Mouse (Mus musculus) right cerebral cortex, postnatal 14 days (tissue): Measurements from ENCODE around the gene Gja10.

ENCODE experiments used
- DNase-seq: peaks from one replicate; pipeline ENCODE4 v3.0.0; 2022

Gja10 gene

DNA sequence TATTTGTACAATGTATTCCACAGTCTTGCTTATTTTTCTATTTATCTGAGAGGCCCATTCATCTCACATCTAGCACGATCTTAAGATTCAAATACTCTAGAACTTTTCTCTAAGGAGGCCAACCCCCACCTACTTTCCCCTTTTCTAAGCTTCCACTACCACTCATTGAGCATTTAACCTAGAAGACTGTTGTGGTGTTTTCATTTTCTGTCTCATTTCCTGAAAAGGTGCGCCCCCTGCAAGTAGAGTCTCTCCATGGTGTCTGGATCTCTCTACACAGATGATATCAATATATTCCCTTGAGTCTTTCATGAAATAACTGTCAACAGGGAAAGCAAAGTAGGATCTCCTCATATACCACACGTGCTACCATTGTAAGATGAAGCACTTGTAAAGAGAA is at the start of gene Gja10:
TSS of gene Gja10 (minus strand) at position 101 of the 400 bp plus-strand sequence.
- DNase-seq, result no peak

DNA sequence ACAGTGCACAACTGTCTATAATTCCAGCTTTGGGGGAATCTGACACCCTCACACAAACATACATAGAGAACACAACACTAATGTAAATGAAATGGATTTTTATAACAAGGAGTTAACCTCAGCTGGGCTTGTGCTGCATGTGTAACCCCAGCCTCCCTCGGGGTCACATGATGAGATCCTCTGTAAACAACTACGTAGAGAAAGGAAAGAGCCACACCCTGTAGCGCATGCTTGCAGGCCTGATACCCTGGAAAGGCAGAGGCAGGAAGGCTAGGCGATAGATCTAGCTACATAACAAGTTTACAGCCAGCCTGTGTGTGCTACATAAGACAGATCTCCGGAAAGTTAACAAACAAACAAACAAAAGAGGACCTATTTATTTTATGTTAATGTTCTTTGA is 49.1 kb upstream of the Gja10 start:
- no peak for DNase-seq

DNA sequence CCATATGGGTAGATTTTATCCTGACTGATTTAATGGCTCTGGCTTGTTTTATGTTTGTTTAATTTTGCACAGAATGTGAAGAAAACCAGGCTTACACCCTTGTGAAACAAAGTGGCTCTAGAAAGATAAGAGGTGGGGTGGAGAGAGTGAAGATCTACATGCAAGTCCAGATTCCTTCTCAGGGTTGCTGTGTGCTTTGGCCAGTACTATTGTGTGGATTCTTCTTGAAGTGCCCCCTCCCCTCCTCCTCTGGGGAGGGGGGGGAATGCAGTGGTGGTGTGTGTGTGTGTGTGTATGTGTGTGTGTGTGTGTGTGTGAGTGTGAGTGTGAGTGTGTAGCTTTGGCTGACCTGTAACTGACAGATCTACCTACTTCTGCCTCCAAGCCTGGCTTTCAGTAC is 19.1 kb upstream of the Gja10 start:
- no peak for DNase-seq

DNA sequence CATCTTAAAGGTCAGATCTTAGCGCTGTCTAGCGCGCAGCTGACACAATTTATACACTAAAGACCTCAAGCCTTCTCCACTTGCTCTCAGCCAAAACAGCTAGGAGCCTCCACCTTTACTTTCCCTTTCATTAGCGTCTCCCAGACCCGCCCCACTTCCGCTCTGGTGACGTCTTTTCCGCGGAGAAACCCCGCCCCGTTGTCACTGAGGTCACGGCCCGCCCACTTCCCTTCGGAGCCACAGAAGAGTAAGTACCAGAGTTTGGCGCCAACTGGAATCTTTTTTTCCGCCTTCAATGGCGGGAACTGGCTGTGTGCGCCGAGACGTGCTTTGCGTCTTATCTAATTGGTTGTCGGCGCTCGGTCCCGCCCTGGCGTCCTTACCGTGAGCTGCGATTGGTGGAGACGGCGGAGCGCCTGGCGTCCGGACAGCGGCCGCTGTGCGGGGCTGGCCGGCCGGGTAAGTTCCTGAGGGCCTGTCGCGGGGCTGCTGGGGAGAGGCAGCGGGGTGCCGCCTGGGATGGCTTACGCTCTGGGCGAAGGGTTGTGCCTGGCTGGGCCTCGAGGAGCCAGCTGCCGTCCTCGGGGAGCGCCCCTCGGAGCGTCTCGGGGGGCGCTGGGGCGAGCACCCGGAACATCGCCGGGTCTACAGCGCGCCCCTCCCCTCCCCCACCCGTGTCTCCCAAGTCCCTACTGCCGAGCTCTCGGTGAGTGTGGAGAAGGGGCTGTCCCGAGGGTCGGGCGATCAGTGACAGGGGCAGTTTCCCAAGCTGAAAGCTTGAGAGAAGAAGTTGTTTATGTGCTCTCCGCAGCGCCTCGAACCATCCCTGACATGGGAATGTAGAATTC is 12.7 kb upstream of the Gja10 start, which contains the start of gene Casp8ap2:
TSS of gene Casp8ap2 (plus strand) at position 418 of the 848 bp plus-strand sequence.
- peak; percentile 96 for DNase-seq

DNA sequence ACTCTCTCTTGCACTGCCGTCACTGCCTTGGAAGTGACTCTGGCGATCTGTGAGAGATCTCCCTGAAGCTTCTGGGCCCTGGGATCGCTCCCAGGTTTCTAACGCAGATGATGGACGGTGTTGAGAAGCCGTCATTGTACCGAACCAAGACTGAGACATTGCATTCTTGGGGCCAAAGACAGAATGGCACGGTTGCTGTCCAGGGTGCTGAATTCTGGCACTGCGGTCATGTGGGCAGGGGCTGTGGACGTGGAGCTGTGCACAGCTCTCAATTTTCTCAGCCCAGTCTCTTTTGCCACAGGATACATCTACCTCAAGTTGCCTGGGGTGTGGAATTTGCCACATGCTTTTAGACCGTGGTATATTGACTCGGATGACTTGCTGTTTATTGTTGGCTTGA is 1.4 kb downstream of the Gja10 start:
- peak; percentile 21 for DNase-seq

DNA sequence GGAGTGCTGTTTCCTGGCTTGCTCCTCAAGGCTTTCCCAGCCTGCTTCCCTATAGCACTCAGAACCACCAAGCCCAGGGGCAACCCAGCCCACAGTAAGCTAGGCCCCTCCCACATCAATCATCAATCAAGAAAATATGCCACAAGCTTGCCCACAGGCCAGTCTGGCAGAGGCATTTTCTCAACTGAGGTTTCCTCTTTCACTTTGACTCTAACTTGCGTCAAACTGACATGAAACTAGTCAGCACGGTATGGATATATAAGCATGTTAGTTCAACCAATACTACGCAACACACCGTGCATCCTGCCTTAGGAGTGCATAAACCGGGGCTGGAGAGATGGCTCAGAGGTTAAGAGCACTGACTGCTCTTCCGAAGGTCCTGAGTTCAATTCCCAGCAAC is 14.3 kb downstream of the Gja10 start:
- no peak for DNase-seq

DNA sequence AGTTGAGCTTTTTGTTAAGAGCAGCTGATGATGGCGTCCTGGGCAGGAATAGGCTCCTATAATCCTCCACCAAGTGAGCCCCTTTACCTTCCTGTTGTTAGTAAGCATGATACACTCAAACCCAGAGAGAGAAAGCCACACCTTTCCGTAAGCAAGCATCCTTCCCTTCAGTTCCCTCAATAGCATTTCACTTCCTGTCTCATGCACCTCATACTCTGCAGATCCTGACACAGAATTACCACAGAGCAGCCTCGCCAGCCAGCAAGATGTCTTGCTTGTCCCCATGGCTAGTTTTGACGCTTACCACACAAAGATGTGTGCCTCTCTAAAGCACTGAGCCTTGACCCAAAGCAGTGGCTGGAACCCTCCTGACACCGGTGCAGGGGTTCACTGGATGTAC is 15.0 kb downstream of the Gja10 start:
- no peak for DNase-seq

DNA sequence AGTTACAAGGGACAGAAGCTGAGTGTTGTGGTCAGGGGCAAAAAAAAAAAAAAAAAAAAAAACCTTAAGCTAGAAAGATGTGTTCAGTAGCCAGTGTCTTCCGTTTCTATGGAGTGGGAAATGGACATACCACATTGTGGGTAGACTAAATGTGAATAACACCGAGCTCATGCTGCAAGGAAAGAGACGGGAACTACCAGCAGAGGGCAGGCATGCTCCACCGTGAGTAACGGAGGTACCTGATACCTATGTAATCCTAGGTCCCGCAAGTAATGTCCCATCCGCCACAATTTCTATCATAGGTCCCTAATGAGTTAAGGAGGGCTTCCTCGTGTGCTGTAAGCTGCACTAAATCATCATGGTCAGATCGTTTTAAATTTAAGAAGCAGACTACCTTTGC is 16.0 kb downstream of the Gja10 start:
- DNase-seq, result peak; percentile 60

DNA sequence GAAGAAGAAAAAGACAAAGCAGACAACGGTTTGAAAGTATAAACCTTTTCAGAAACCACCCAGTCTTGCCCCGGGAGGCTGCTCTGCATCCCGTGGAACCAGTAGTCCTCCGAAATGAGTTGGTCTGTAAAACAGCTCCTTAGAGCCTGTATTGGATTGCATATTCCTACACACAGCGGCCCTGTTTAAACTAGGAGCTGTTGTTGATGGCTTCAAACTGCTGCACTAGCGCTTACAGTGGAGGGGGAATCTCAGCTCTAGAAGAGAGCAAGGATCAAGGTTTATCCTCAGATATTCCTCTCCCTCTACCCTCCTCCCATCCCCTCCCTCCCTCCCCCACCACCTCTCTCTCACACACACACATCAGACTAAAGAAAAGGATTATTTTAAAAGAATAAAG is 18.4 kb downstream of the Gja10 start:
- DNase-seq, result no peak

DNA sequence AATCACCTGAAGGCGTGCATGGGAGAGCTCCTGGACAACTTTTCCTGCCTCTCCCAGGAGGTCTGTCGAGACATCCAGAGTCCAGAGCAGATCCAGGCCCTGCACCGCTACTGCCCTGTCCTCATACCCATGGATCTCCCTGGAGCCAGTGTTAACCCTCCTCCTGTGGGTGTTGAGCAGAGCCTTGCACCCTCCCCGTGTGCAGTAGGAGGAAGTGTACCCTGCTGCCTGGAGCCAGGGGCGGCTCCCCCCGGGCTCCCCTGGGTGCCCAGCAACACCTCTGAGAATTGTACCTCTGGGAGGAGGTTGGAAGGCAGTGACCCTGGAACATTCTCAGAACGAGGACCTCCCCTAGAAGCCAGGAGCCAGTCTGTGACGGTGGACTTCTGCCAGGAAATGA is 22.7 kb downstream of the Gja10 start:
- no peak for DNase-seq

DNA sequence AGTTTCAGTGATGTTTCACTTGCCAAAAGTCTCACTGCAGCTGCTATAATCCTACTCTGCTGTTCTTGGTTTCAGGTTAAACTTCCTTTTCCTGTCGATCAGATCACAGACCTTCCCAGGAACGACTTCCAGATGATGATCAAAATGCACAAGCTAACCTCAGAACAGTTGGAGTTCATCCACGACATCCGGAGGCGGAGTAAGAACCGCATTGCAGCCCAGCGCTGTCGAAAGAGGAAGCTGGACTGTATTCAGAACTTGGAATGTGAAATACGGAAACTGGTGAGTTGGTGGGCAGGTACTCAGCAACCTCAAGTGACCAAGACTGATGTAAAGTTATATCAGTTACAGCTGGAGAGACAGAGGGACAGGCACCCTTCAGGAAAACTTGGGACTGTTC is 27.4 kb downstream of the Gja10 start:
- DNase-seq, result no peak

DNA sequence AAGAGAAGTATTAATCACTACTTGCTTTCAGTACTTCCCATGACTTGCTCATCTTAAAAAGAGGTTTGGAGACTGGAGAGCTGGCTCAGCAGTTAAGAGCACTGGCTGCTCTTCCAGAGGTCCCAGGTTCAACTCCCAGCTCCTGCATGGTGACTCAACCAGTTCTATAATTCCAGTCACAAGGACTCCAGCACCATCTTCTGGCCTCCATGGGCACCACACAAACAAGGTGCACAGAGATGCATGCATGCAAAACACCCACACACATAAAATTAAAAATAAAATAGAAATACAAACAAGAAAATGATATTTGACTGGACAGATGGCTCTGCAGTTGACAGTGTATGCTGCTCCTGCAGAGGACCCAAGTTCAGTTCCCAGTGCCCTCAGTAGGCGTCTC is 28.0 kb downstream of the Gja10 start:
- DNase-seq, result no peak

DNA sequence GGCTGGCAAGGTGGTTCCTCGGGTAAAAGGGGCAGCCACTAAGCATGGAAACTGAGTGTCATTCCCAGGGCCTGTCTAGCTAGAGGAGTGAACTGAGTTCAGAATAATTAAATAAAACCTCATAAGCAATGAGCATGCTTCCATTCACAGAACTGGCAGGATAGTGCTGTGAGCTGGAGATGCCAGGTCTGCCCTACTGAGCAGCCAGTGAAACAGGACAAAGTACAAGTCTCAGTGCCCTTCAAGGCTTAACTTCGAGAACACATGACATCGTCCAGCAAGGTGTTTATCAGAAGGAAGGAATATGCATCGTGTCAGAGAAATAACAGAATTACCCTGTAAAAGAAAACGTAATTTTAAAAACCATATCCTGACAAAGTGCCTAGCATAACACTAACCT is 29.0 kb downstream of the Gja10 start:
- DNase-seq, result no peak

DNA sequence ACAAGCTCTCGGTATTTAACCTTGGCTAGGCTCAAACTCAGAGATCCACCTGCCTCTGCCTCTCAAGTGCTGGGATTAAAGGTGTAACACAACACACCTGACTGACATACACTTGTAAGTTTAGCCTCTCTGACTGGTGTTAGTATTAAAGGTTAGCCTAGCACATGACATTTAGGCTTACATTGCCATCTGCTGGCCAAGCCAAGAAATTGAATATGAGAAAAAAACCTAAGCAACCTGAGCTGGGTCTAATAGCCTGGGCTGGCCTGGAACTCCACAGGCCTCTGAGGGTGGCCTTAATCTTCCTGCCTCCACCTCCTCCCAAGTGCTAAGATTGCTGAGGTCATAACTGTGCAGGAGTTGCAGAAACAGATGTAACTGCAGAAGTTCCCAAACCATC is 30.4 kb downstream of the Gja10 start:
- DNase-seq, result no peak

DNA sequence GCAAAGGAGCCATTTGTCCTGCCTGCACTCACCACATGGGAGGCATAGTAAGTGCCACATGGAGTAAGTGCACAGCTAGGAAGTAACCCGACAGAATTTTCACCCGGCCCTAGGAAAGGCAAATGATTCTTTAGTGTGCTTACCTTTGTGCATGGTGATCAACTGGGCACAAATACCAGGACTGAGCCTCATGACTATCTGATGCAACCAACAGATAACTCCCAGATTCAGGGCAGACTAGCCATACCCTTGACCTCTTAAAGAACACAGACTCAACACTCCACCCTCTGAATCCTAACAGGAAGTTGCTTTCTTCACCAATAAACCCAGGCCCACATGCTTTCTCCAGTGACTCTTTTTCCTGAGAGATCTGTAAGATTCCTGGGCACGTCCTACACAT is 31.1 kb downstream of the Gja10 start:
- no peak for DNase-seq

DNA sequence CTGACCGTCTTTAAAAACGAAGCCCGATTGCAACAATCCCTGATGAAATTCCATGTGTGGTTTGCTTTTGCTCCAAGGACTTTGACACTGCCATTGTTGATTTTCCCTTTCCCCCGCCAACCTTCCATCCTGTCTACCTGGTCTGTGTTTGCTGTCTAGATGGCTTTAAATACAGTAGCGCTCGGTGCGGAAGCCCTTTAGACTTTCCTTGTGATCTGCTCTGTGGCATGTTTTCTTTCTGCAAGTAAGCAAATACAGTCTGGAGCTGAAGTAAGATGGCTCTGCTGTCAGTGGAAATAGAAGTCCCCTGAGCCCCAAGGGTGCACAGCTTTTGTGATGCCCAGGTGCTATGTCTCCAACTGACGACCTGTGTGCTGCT is 31.6 kb downstream of the Gja10 start:
- DNase-seq, result no peak

DNA sequence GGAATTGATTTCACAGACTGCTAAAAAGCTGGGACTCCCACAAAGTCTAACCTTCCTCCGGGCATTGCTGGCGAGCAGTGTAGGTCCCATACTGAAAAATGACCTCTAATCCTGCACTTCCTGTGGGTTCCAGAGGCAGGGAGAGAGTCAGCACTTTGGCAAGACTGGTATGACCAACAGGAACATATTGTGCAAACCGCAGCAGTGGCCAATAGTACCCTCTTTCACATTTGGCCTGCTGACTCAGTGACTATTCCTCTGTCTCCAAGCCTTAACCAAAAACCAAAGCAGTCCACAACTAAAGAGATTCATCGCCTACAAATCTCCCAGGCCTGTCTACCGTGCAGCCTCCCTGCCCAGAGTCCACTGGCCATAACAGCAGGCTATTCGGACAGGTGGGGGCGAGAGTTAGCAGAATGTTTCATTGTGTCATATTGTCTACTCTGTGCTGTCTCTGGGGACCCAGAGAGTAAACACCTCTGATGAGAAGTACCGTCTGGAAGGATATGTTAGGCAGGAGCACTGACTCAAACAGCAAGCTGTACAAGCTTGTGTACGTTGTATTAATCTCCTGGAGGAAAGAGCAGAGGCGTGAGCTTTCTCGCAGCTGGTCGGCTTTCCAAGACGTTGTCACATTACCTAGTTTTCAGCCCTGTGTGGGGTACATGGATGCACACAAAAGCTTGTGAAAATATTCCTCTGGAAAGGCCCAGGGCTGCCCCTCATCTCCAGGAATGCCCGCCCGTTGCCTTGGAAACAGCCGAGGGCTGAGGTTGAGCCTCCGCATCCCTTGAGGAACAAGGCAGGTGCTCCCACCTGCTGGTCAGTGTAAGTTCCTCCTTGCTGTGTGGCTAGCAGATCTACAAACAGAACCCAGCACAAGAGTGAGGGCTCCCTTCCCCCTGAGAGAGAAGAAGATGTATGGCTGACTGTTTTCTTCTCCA is 32.3 kb downstream of the Gja10 start:
- DNase-seq, result peak; percentile 52

DNA sequence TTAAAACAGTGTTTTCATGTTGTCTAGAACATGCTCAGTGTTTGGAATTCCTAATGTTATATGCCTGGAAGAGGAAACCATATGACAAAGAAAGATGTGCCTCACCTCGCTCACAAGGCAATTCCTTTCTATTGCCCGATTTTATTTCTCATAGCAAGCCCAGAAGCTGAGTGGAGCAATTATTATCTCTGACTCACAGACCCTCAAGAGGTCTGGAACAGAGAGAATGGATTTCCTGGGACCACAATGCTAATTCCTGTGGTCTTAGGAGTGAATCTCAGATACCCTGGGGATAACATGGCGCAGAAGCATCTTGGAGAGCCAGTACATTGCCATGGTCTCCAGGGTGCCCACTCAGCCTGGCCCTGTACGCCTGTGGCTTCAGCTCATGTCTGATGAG is 33.5 kb downstream of the Gja10 start:
- DNase-seq, result no peak

DNA sequence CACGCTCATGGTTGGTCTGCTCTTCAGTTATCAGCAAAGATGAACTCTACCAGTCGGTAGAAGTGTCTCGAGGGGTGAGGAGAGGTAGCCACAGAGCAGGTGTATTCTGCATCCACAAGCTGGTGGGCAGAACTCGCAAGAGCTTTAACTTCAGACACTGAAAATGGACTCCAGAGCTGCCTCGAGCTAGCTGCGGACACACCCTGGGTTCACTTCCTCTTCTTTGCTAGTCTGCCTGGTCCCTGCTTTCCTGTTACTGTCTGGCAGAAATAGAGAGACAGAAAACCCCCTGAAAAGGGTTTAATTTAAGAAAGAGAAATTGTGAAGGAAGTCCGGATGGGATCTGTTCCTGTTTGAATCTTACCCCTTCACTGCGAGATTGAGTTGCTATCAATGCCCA is 37.6 kb downstream of the Gja10 start:
- no peak for DNase-seq

DNA sequence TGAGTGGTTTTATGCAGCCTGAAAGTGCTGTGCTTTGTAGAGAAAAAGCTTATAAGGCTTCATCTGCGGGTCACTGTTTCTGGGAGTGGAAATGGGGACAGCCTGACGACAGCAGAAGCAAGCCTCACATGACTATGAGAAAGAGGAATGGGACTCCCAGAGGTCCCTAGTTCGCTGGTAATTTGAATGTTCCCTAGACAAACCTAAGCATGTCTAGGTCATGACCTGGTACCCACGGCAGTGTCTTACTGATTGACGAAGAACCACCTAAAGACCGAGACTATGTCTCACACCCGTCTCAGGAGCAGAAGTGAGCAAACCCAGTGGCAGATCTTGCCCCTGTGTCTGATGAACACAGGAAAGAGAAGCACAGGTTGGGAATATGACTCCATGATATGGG is 38.1 kb downstream of the Gja10 start:
- no peak for DNase-seq

DNA sequence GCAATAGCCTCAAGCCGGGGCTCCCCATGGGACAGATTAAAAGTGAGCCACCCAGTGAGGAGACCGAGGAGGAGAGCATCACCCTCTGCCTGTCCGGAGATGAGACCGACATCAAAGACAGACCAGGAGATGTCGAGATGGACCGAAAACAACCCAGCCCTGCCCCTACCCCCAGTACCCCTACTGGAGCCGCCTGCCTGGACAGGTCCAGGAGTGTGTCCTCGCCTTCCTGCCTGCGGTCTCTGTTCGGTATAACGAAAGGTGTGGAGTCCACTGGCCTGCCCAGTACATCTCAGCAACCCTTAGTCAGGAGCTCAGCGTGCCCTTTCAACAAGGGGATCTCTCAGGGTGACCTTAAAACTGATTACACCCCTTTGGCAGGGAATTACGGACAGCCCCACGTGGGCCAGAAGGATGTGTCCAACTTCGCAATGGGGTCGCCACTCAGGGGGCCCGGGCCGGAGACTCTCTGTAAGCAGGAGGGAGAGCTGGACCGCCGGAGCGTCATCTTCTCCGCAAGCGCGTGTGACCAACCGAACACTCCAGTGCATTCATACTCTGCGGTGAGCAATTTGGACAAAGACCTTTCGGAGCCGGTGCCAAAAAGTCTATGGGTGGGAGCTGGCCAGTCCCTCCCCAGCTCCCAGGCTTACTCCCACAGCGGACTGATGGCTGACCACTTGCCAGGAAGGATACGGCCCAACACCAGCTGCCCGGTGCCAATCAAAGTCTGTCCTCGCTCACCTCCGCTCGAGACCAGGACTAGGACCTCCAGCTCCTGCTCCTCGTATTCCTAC is 40.0 kb downstream of the Gja10 start:
- DNase-seq, result no peak

DNA sequence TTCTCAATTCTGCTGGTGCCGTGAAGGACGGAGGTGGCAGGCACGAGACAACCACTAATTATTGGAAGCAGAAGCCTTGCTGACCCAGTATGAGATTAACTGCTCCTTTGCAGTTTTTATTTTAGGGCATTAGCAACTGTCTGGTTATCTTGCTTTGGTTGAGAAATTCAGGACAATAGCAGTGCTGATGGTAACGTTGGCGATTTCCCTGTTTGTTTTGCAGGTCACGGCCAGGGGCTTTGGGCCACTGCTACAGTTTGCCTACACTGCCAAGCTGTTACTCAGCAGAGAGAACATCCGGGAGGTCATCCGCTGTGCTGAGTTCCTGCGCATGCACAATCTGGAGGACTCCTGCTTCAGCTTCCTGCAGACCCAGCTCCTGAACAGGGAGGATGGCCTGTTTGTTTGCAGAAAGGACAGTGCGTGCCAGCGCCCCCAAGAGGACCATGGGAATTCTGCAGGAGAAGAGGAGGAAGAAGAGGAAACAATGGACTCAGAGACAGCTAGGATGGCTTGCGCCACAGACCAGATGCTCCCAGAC is 40.9 kb downstream of the Gja10 start:
- DNase-seq, result peak; percentile 55
